Mouse (Mus musculus) kidney, embryonic 14.5 days (tissue): Measurements from ENCODE around the gene Epha2. TPM values are rescaled to one million over a fixed set of nuclear protein-coding genes. Genes with fewer than 3 reads are reported as not detected.
A peak's percentile ranks its signal among the peaks of the same experiment; 100 is the strongest.

Source experiments
- ATAC-seq: fragments of 200-750 bp; cut with Nextera tagmentation; 2 replicates; pipeline ENCODE4 v1.8.0; 2017; ENCODE audit warnings: moderate number of reproducible peaks, mild to moderate bottlenecking, moderate TSS enrichment, moderate library complexity; ENCODE audit not compliant: low FRiP score, low TSS enrichment
- H3K27ac ChIP-seq: fragments of 300-500 bp; sonication (generic); 2 replicates; pipeline ENCODE4 v1.5.1; 2014; ENCODE audit warnings: low read depth, mild to moderate bottlenecking, low read length, moderate library complexity, mixed read lengths
- H3K27me3 ChIP-seq: fragments of 300-500 bp; sonication (generic); 2 replicates; pipeline ENCODE4 v1.6.1; 2014; ENCODE audit warnings: mild to moderate bottlenecking, low read length; ENCODE audit not compliant: control insufficient read depth, insufficient read depth
- H3K36me3 ChIP-seq: fragments of 300-500 bp; sonication (generic); 2 replicates; pipeline ENCODE4 v1.6.1; 2014; ENCODE audit warnings: low read length, mixed read lengths; ENCODE audit not compliant: control insufficient read depth, insufficient read depth
- H3K4me1 ChIP-seq: fragments of 300-500 bp; sonication (generic); 2 replicates; pipeline ENCODE4 v1.6.1; 2014; ENCODE audit warnings: low read length, mixed read lengths; ENCODE audit not compliant: control insufficient read depth, insufficient read depth
- H3K4me2 ChIP-seq: fragments of 300-500 bp; sonication (generic); replicated peaks from 2 replicates; pipeline ENCODE4 v1.6.1; 2014; ENCODE audit warnings: low read depth, mild to moderate bottlenecking, low read length
- H3K4me3 ChIP-seq: fragments of 300-500 bp; sonication (generic); 2 replicates; pipeline ENCODE4 v1.5.1; 2014; ENCODE audit warnings: mild to moderate bottlenecking, low read length
- H3K9ac ChIP-seq: fragments of 300-500 bp; sonication (generic); 2 replicates; pipeline ENCODE4 v1.6.1; 2014; ENCODE audit warnings: low read depth, mild to moderate bottlenecking, low read length, moderate library complexity
- H3K9me3 ChIP-seq: fragments of 300-500 bp; sonication (generic); 2 replicates; pipeline ENCODE4 v1.6.1; 2016; ENCODE audit warnings: low read length; ENCODE audit not compliant: control insufficient read depth
- WGBS: fragments of 180-500 bp; shearing (Covaris S2); extraction: QIAGEN DNeasy Blood & Tissue Kit; methylation state at CpG from one replicate; pipeline ENCODE4 v1.1.7; 2014; 5-methylcytosine and 5-hydroxymethylcytosine counted together
- polyA plus RNA-seq: library from polyadenylated mRNA; unstranded; fragments of >200 nt; fragmentation: Nextera tagmentation; extraction: Ambion mirVana; gene quantifications from 2 replicates; pipeline ENCODE4 v1.2.1, GENCODE M21; 2014

Epha2 gene
- polyA plus RNA-seq, 1 experiment from 2014 or later = 3.9 TPM

- H3K4me2 ChIP-seq = no peak overlapping the region; the same call in 1 of the 2 replicates
- ATAC-seq = no peak
Measured at GRCm38 (mm10) chr4:141311506-141311905, 10.5 kb downstream of the Epha2 start.

GRCm38 (mm10) chr4:141311908-141312307 lies 10.9 kb downstream of the Epha2 start:
- no peaks in the 10 kb centered on the region for H3K9me3 ChIP-seq
- H3K4me3 ChIP-seq = no peak overlapping the region
- no peaks in the 10 kb centered on the region for H3K27me3 ChIP-seq
- H3K9ac ChIP-seq = no peak overlapping the region
- no peak overlapping the region; the same call in 1 of the 2 replicates for H3K4me2 ChIP-seq
- no peak for ATAC-seq
- H3K36me3 ChIP-seq = peaks cover 13% of the 10 kb centered on the region
- peak overlapping the region; percentile 62; the same call in 1 of the 2 replicates for H3K27ac ChIP-seq
- 78% methylated on average over 2 of the region's 2 CpGs for WGBS
- H3K4me1 ChIP-seq = peaks cover 50% of the 10 kb centered on the region

More at GRCm38 (mm10) chr4:141311506-141311905, 10.5 kb downstream of the Epha2 start:
- H3K36me3 ChIP-seq = peaks cover 11% of the 10 kb centered on the region
- H3K27ac ChIP-seq = peak overlapping the region; percentile 62; the same call in 1 of the 2 replicates
- H3K9ac ChIP-seq = no peak overlapping the region
- H3K27me3 ChIP-seq = no peaks in the 10 kb centered on the region
- H3K4me1 ChIP-seq = peaks cover 54% of the 10 kb centered on the region
- H3K9me3 ChIP-seq = no peaks in the 10 kb centered on the region
- no peak overlapping the region for H3K4me3 ChIP-seq
- WGBS = 44% methylated on average over 6 of the region's 6 CpGs

- Histone ChIP-seq H3K27me3 (no peaks in the 10 kb centered on the region), H3K9me3 (no peaks in the 10 kb centered on the region), H3K4me3 (no peak overlapping the region), H3K36me3 (peaks cover 15% of the 10 kb centered on the region), H3K4me1 (peaks cover 44% of the 10 kb centered on the region), H3K27ac (0 out of 2 replicates have a peak overlapping the region, but pooled peaks have one; percentile 24), H3K4me2 (no peak overlapping the region), H3K9ac (no peak overlapping the region)
- WGBS = 73% methylated on average over 17 of the region's 17 CpGs
- ATAC-seq = no peak
Measured at GRCm38 (mm10) chr4:141312513-141313131, 11.6 kb downstream of the Epha2 start.

- Histone ChIP-seq H3K4me3 (no peak overlapping the region), H3K27ac (no peak overlapping the region), H3K27me3 (no peaks in the 10 kb centered on the region), H3K36me3 (peaks cover 21% of the 10 kb centered on the region), H3K9ac (no peak overlapping the region), H3K4me2 (no peak overlapping the region), H3K9me3 (no peaks in the 10 kb centered on the region), H3K4me1 (peaks cover 43% of the 10 kb centered on the region)
- WGBS = 73% methylated on average over 8 of the region's 8 CpGs
- ATAC-seq = no peak
Measured at GRCm38 (mm10) chr4:141313481-141313880, 12.4 kb downstream of the Epha2 start.

- no peaks in the 10 kb centered on the region for H3K9me3 ChIP-seq
- H3K27ac ChIP-seq = peak overlapping the region; percentile 47; the same call in 1 of the 2 replicates
- peaks cover 19% of the 10 kb centered on the region for H3K36me3 ChIP-seq
- H3K4me2 ChIP-seq = no peak overlapping the region
- H3K4me1 ChIP-seq = peaks cover 43% of the 10 kb centered on the region
- H3K9ac ChIP-seq = no peak overlapping the region
- no peak overlapping the region for H3K4me3 ChIP-seq
- ATAC-seq = no peak
- 60% methylated on average over 11 of the region's 11 CpGs for WGBS
- H3K27me3 ChIP-seq = no peaks in the 10 kb centered on the region
Measured at GRCm38 (mm10) chr4:141313924-141314323, 12.9 kb downstream of the Epha2 start.

GRCm38 (mm10) chr4:141314745-141315144 lies 13.7 kb downstream of the Epha2 start:
- peak overlapping the region; percentile 47; the same call in 1 of the 2 replicates for H3K27ac ChIP-seq
- H3K4me1 ChIP-seq = peaks cover 38% of the 10 kb centered on the region
- WGBS = 87% methylated on average over 6 of the region's 6 CpGs
- no peaks in the 10 kb centered on the region for H3K27me3 ChIP-seq
- ATAC-seq = no peak
- peaks cover 24% of the 10 kb centered on the region for H3K36me3 ChIP-seq
- no peak overlapping the region for H3K9ac ChIP-seq
- H3K4me3 ChIP-seq = no peak overlapping the region
- H3K4me2 ChIP-seq = no peak overlapping the region
- no peaks in the 10 kb centered on the region for H3K9me3 ChIP-seq

GRCm38 (mm10) chr4:141316023-141316422 lies 15.0 kb downstream of the Epha2 start:
- H3K27ac ChIP-seq = no peak overlapping the region
- H3K9me3 ChIP-seq = no peaks in the 10 kb centered on the region
- 63% methylated on average over 7 of the region's 7 CpGs for WGBS
- H3K4me3 ChIP-seq = no peak overlapping the region
- ATAC-seq = no peak
- no peaks in the 10 kb centered on the region for H3K27me3 ChIP-seq
- H3K4me1 ChIP-seq = peaks cover 25% of the 10 kb centered on the region
- H3K9ac ChIP-seq = no peak overlapping the region
- H3K4me2 ChIP-seq = no peak overlapping the region
- H3K36me3 ChIP-seq = peaks cover 32% of the 10 kb centered on the region

GRCm38 (mm10) chr4:141316498-141317180 lies 15.6 kb downstream of the Epha2 start:
- Histone ChIP-seq H3K27ac (no peak overlapping the region), H3K4me3 (no peak overlapping the region), H3K4me2 (no peak overlapping the region), H3K9me3 (no peaks in the 10 kb centered on the region), H3K27me3 (no peaks in the 10 kb centered on the region), H3K36me3 (peaks cover 37% of the 10 kb centered on the region), H3K4me1 (peaks cover 19% of the 10 kb centered on the region), H3K9ac (no peak overlapping the region)
- WGBS = 84% methylated on average over 18 of the region's 18 CpGs
- ATAC-seq = no peak

GRCm38 (mm10) chr4:141317914-141318313 lies 16.9 kb downstream of the Epha2 start:
- H3K4me3 ChIP-seq = no peak overlapping the region
- H3K4me1 ChIP-seq = peaks cover 6% of the 10 kb centered on the region
- H3K9ac ChIP-seq = no peak overlapping the region
- H3K27ac ChIP-seq = no peak overlapping the region
- H3K27me3 ChIP-seq = no peaks in the 10 kb centered on the region
- H3K36me3 ChIP-seq = peaks cover 50% of the 10 kb centered on the region
- 90% methylated on average over 7 of the region's 7 CpGs for WGBS
- no peak for ATAC-seq
- H3K9me3 ChIP-seq = no peaks in the 10 kb centered on the region
- no peak overlapping the region for H3K4me2 ChIP-seq
